11 mouse cellular contexts compared by ENCODE assay signal in genomic region chr12:67219564-67219963, GRCm38 (mm10). TPM values are rescaled to one million over a fixed set of nuclear protein-coding genes. Genes with fewer than 3 reads are reported as not detected.
A peak's percentile ranks its signal among the peaks of the same experiment; 100 is the strongest.
DNase-seq lines count a peak whose midpoint lies in the region; ATAC-seq and TF ChIP-seq lines count a peak whose summit lies in the region.
"Had no signal": no experiment of that assay in that cellular context is flagged by ENCODE, and none has a peak within 500 bp of the region (broad histone marks: within the 10 kb centered on the region; RNA-seq: fewer than 3 reads in every experiment).

No protein-coding gene starts in this region.

- H3K4me2 ChIP-seq in embryonic facial prominence, embryonic 13.5 days, result peak overlapping the region; percentile 98
- peak overlapping the region; percentile 75 for H3K4me2 ChIP-seq in hindbrain, embryonic 15.5 days
- peak overlapping the region; percentile 94; the same call in 1 of the 2 replicates for H3K4me2 ChIP-seq in neural tube, embryonic 11.5 days (ENCODE audit: low read depth)

- 21% methylated on average over 5 of the region's 5 CpGs for WGBS in embryonic facial prominence, embryonic 13.5 days
- 22% methylated on average over 5 of the region's 5 CpGs for WGBS in hindbrain, embryonic 15.5 days
- WGBS in neural tube, embryonic 11.5 days, result 21% methylated on average over 5 of the region's 5 CpGs

- H3K27ac ChIP-seq in layer of hippocampus, adult 2 months, result peak overlapping the region; percentile 53; the same call in 1 of the 2 replicates
- no peak overlapping the region for H3K27ac ChIP-seq in embryonic facial prominence, embryonic 13.5 days
- peak overlapping the region; percentile 95 for H3K27ac ChIP-seq in hindbrain, embryonic 15.5 days (replicated peaks)
- H3K27ac ChIP-seq in neural tube, embryonic 11.5 days (ENCODE audit: low read depth, low read length), result no peak overlapping the region

- no peaks in the 10 kb centered on the region for H3K36me3 ChIP-seq in embryonic facial prominence, embryonic 13.5 days
- H3K36me3 ChIP-seq in hindbrain, embryonic 15.5 days, result no peaks in the 10 kb centered on the region
- H3K36me3 ChIP-seq in neural tube, embryonic 11.5 days (ENCODE audit: control insufficient read depth, insufficient read depth, low read length), result no peaks in the 10 kb centered on the region

- DNase-seq in layer of hippocampus, adult 2 months (ENCODE audit: low spot score in 2 of 2), result no peak
- DNase-seq in layer of hippocampus, postnatal 14 days (ENCODE audit: low spot score in 2 of 2), result no peak
- DNase-seq in neural tube, embryonic 11.5 days (ENCODE audit: low spot score), result no peak
- DNase-seq in thymus, postnatal 10 days (ENCODE audit: low spot score in 2 of 2), result no peak
- DNase-seq in thymus, postnatal 36 days, result no peak
- DNase-seq in spleen, postnatal 36 days (ENCODE audit: low spot score in 2 of 2), result no peak
- DNase-seq: heart, adult 11 months; lung, postnatal 14 days had no signal

- H3K4me3 ChIP-seq in layer of hippocampus, adult 2 months, result peak overlapping the region; percentile 81
- H3K4me3 ChIP-seq in embryonic facial prominence, embryonic 13.5 days, result peak overlapping the region; percentile 65
- H3K4me3 ChIP-seq in hindbrain, embryonic 15.5 days, result peak overlapping the region; percentile 72
- peak overlapping the region; percentile 67; the same call in 1 of the 2 replicates for H3K4me3 ChIP-seq in neural tube, embryonic 11.5 days (ENCODE audit: low read depth, low read length)

- ATAC-seq in embryonic facial prominence, embryonic 13.5 days (ENCODE audit: insufficient number of reproducible peaks, insufficient read depth, low FRiP score, low TSS enrichment, low read depth), result no peak
- ATAC-seq in hindbrain, embryonic 15.5 days (ENCODE audit: low FRiP score, low read depth), result no peak
- ATAC-seq in neural tube, embryonic 11.5 days (ENCODE audit: insufficient read depth, low FRiP score, low TSS enrichment), result no peak
- ATAC-seq: intestine, embryonic 16.5 days had no signal

- peaks cover 59% of the 10 kb centered on the region for H3K27me3 ChIP-seq in embryonic facial prominence, embryonic 13.5 days
- no peaks in the 10 kb centered on the region for H3K27me3 ChIP-seq in hindbrain, embryonic 15.5 days
- no peaks in the 10 kb centered on the region; the same call in 1 of the 2 replicates for H3K27me3 ChIP-seq in neural tube, embryonic 11.5 days (ENCODE audit: control insufficient read depth, insufficient read depth, low read length)

- TF ChIP-seq CTCF in layer of hippocampus, adult 2 months (conservative IDR thresholded peaks at IDR 0.05), result no peak

- H3K9me3 ChIP-seq in embryonic facial prominence, embryonic 13.5 days, result no peaks in the 10 kb centered on the region
- H3K9me3 ChIP-seq in hindbrain, embryonic 15.5 days, result no peaks in the 10 kb centered on the region
- H3K9me3 ChIP-seq in neural tube, embryonic 11.5 days (ENCODE audit: control insufficient read depth, low read length), result no peaks in the 10 kb centered on the region

- no peak overlapping the region for H3K9ac ChIP-seq in embryonic facial prominence, embryonic 13.5 days
- peak overlapping the region; percentile 82 for H3K9ac ChIP-seq in hindbrain, embryonic 15.5 days
- no peak overlapping the region for H3K9ac ChIP-seq in neural tube, embryonic 11.5 days (ENCODE audit: low read length)

- peaks cover 20% of the 10 kb centered on the region for H3K4me1 ChIP-seq in embryonic facial prominence, embryonic 13.5 days
- H3K4me1 ChIP-seq in hindbrain, embryonic 15.5 days (replicated peaks), result peaks cover 24% of the 10 kb centered on the region
- H3K4me1 ChIP-seq in neural tube, embryonic 11.5 days (ENCODE audit: control insufficient read depth, insufficient read depth, low read length), result no peaks in the 10 kb centered on the region

RNA-seq across cellular contexts. Expression of gene Mdga2, which starts 2.8 kb away (rescaled TPM):
- total RNA-seq in layer of hippocampus, adult 2 months (2021), result 10 to 100 TPM; 51.0 to 54.5 TPM
- 10 to 100 TPM; 54.0 to 67.4 TPM for total RNA-seq in layer of hippocampus, postnatal 14 days (2021)
- 5.7 and 6.6 TPM in 2 replicates for polyA plus RNA-seq in embryonic facial prominence, embryonic 13.5 days (2015; fragmentation: Nextera tagmentation; extraction: Ambion mirVana)
- polyA plus RNA-seq in hindbrain, embryonic 15.5 days (2015; fragmentation: Nextera tagmentation; extraction: Ambion mirVana), result 35.5 and 38.7 TPM in 2 replicates
- polyA plus RNA-seq in neural tube, embryonic 11.5 days (2014; fragmentation: Nextera tagmentation; extraction: Ambion mirVana), result 3.7 TPM in 2 replicates

Comparison
In these comparisons a context has a peak if more than half of its experiments do, and no peak if none do; other contexts are left out.
1. H3K27ac ChIP-seq: peak in layer of hippocampus, adult 2 months (single experiment) and hindbrain, embryonic 15.5 days (single experiment); none in embryonic facial prominence, embryonic 13.5 days (single experiment) and neural tube, embryonic 11.5 days (single experiment).
2. Peak in every context shown above with its lines, with median percentiles within 50 percentile points of each other: H3K4me3 ChIP-seq and H3K4me2 ChIP-seq.